Mouse (Mus musculus): ENCODE measurements around the gene Dmgdh.

- TF ChIP-seq POLR2A (IDR thresholded peaks at IDR 0.05; ENCODE audit: low read depth, low read length) (no peak), CTCF (IDR thresholded peaks at IDR 0.05; ENCODE audit: extremely low read depth, insufficient read depth, insufficient read length, insufficient replicate concordance) (no peak)
Measured at GRCm38 (mm10) chr13:93653382-93653781, 20.9 kb upstream of the Dmgdh start.
